Mouse (Mus musculus): ENCODE measurements around the gene Kank1. TPM values are rescaled to one million over a fixed set of nuclear protein-coding genes. Genes with fewer than 3 reads are reported as not detected.

The Kank1 gene
- polyA plus RNA-seq, 1 experiment from 2014 or later: 3.9 TPM

DNA sequence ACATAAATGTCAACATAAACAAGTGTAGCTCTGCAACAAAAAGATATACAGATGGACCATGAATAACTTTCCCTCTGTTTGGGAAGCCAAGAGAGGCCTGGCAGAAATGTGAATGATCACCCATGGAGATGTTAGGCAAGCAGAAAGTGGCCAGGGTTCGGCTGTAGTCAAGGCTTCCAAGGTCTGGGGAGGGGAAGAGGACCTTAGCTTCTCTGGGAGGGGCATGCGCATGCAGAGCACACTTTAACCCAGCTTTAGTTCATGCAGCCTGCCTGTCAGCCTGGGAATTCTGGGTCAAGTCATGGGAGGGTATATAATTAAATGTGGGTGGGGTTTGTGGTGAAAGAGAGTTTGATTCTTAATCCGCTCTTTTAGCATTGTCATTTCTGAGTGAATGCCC, 180.9 kb downstream of the Kank1 start:
- Histone ChIP-seq H3K4me3 (no peak overlapping the region), H3K4me2 (replicated peaks) (no peak overlapping the region), H3K27me3 (no peaks in the 10 kb centered on the region), H3K9me3 (no peaks in the 10 kb centered on the region), H3K36me3 (no peaks in the 10 kb centered on the region), H3K9ac (replicated peaks) (no peak overlapping the region), H3K27ac (replicated peaks) (no peak overlapping the region), H3K4me1 (no peaks in the 10 kb centered on the region)
- no peak for ATAC-seq (replicated peaks)
- 33% methylated on average over 3 of the region's 3 CpGs for WGBS

DNA sequence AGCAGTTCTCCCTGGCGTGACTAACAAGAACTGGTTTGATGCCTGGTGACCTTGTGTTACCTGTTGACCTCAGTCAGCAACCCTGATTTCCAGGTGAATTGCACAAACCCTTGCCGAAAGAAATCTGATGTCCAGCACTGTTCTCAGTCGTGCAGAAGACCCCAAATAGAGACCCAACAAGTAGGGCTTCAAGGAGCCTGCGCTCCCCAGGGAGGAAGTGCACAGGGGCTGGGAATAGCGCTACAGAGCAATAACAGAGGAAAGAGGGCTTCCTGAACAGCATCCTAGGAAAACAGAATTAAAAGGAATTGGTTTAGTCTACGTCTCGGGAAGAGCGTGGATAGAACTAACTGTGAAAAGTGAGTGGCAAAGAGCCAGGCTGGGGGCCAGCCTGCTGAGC, 183.2 kb downstream of the Kank1 start:
- Histone ChIP-seq H3K9ac (replicated peaks) (no peak overlapping the region), H3K27me3 (no peaks in the 10 kb centered on the region), H3K4me3 (no peak overlapping the region), H3K36me3 (no peaks in the 10 kb centered on the region), H3K4me1 (no peaks in the 10 kb centered on the region), H3K27ac (replicated peaks) (no peak overlapping the region), H3K9me3 (no peaks in the 10 kb centered on the region), H3K4me2 (replicated peaks) (no peak overlapping the region)
- no peak for ATAC-seq (replicated peaks)
- WGBS: 67% methylated on average over 8 of the region's 8 CpGs

DNA sequence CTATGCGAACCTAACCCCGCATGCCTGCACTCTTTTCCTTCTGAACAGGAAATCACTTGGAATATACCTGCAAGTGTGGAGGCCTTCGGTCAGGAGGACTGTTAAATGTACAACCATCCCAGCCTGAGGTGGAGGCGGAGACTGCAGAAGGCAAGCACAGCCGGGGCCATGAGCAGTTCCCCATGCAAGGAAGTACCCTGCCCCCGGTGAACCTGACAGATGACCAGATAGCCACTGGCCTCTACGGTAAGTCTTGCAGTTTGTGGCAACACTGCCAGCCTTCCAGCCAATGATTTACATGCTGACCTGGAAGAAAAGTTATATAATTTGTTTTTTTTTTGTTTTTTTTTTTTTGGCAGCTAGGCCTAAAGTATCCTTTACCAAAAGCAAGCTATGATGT, 185.3 kb downstream of the Kank1 start:
- Histone ChIP-seq H3K9ac (replicated peaks) (no peak overlapping the region), H3K4me3 (no peak overlapping the region), H3K9me3 (no peaks in the 10 kb centered on the region), H3K27me3 (no peaks in the 10 kb centered on the region), H3K27ac (replicated peaks) (no peak overlapping the region), H3K36me3 (no peaks in the 10 kb centered on the region), H3K4me1 (no peaks in the 10 kb centered on the region), H3K4me2 (replicated peaks) (no peak overlapping the region)
- WGBS: 87% methylated on average over 7 of the region's 7 CpGs
- no peak for ATAC-seq (replicated peaks)

DNA sequence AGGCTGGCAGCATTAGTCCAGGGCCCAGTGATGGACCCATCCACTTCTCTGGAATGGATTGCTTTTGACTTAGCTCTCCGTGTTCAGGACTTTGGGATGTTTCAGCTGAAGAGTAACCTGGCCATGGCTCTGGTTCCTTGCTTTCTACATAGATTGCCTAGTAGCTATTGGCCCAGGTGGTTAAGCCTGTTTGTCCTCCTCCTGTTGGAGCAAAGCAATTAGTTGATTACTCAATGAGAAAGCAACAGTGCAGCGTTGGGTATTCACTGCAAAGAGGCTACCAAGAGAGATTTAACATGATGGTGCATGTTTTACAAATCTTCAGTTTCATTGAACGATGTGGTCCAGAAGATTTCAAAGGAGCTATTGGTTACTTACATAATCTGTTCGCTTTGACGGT, 186.6 kb downstream of the Kank1 start:
- H3K27ac ChIP-seq (replicated peaks): no peak overlapping the region
- H3K4me3 ChIP-seq: no peak overlapping the region
- H3K4me2 ChIP-seq (replicated peaks): no peak overlapping the region
- no peaks in the 10 kb centered on the region for H3K9me3 ChIP-seq
- no peaks in the 10 kb centered on the region for H3K4me1 ChIP-seq
- ATAC-seq (replicated peaks): no peak
- WGBS: 89% methylated on average over 5 of the region's 5 CpGs
- no peaks in the 10 kb centered on the region for H3K36me3 ChIP-seq
- H3K9ac ChIP-seq (replicated peaks): no peak overlapping the region
- H3K27me3 ChIP-seq: no peaks in the 10 kb centered on the region

DNA sequence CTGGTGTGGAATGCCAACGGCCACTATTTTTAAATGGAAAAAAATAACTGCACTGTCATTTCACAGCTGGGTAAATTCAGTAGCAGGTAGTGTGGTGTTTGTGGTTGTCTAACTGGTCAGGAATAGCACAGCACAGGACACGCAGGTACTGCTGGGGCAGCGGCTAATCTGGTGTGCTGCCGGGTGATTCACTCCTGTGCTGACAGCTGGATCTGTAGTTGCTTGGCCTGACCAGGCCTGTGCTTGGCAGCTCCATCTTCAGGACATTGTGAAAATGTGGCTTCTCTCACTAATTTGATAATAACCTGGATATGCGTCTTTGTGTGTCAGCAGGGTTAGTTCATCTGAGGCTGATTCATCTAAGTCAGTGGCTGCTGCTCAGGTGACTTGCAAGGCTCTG, 189.7 kb downstream of the Kank1 start:
- Histone ChIP-seq H3K9me3 (no peaks in the 10 kb centered on the region), H3K27me3 (no peaks in the 10 kb centered on the region), H3K4me2 (replicated peaks) (no peak overlapping the region), H3K4me1 (no peaks in the 10 kb centered on the region), H3K4me3 (no peak overlapping the region), H3K9ac (replicated peaks) (no peak overlapping the region), H3K36me3 (no peaks in the 10 kb centered on the region), H3K27ac (replicated peaks) (no peak overlapping the region)
- WGBS: 89% methylated on average over 5 of the region's 5 CpGs
- no peak for ATAC-seq (replicated peaks)

- Histone ChIP-seq H3K36me3 (no peaks in the 10 kb centered on the region), H3K9ac (replicated peaks) (no peak overlapping the region), H3K4me1 (no peaks in the 10 kb centered on the region), H3K4me3 (no peak overlapping the region), H3K4me2 (replicated peaks) (no peak overlapping the region), H3K9me3 (no peaks in the 10 kb centered on the region), H3K27me3 (no peaks in the 10 kb centered on the region), H3K27ac (replicated peaks) (no peak overlapping the region)
- 97% methylated on average over 17 of the region's 17 CpGs for WGBS
- no peak for ATAC-seq (replicated peaks)
Measured at GRCm38 (mm10) chr19:25427886-25428285, 191.1 kb downstream of the Kank1 start.

- H3K36me3 ChIP-seq: no peaks in the 10 kb centered on the region
- H3K9me3 ChIP-seq: no peaks in the 10 kb centered on the region
- WGBS: 95% methylated on average over 13 of the region's 13 CpGs
- H3K4me2 ChIP-seq (replicated peaks): no peak overlapping the region
- ATAC-seq (replicated peaks): no peak
- no peaks in the 10 kb centered on the region for H3K4me1 ChIP-seq
- no peak overlapping the region for H3K9ac ChIP-seq (replicated peaks)
- no peak overlapping the region for H3K4me3 ChIP-seq
- H3K27ac ChIP-seq (replicated peaks): no peak overlapping the region
- no peaks in the 10 kb centered on the region for H3K27me3 ChIP-seq
Measured at GRCm38 (mm10) chr19:25428338-25428962, 191.7 kb downstream of the Kank1 start.

DNA sequence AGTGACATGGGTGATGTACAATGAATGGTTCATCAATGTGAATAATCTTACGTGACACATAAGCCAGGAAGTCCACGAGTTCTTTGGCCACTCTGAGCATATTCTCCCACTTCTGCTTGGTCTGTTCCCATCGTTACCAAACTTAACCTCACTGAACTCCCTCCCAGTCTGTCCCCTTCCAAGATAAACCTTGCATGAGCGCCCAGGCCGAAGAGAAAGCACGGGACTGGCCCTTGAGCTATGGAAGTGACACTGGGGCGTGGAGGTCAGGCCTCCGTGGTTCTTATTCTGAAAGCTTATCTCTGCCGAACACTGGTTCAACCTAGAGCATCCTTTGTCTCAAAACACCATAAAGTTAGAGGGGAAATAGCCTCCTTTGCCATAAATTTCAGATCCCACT, 194.7 kb downstream of the Kank1 start:
- 84% methylated on average over 9 of the region's 9 CpGs for WGBS
- no peaks in the 10 kb centered on the region for H3K36me3 ChIP-seq

DNA sequence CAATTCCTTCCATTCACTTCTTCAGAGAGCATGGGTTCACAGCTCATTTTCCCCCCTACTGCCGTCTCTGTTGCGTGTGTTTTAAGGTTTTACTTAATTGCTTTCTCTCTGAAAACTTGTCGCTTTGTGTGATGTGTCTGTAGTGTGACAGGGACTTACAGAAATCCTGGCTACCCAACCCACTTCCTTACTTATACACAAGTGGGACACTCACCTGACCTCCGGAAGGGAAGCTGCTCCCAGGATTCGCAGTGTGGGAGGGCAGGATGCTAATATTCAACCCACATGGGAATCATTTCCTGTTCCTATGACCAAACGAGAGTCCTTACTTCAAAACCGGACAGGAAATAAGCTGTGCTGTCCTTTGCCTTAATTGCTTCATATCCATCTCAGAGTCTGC, 195.1 kb downstream of the Kank1 start:
- Histone ChIP-seq H3K27me3 (no peaks in the 10 kb centered on the region), H3K4me2 (replicated peaks) (no peak overlapping the region), H3K9ac (replicated peaks) (no peak overlapping the region), H3K4me1 (no peaks in the 10 kb centered on the region), H3K9me3 (no peaks in the 10 kb centered on the region), H3K4me3 (no peak overlapping the region), H3K27ac (replicated peaks) (no peak overlapping the region), H3K36me3 (no peaks in the 10 kb centered on the region)
- WGBS: 89% methylated on average over 7 of the region's 7 CpGs
- no peak for ATAC-seq (replicated peaks)

More for the DNA sequence above, 194.7 kb downstream of the Kank1 start:
- no peak overlapping the region for H3K9ac ChIP-seq (replicated peaks)
- H3K27me3 ChIP-seq: no peaks in the 10 kb centered on the region
- H3K27ac ChIP-seq (replicated peaks): no peak overlapping the region
- ATAC-seq (replicated peaks): no peak
- H3K4me3 ChIP-seq: no peak overlapping the region
- H3K4me1 ChIP-seq: no peaks in the 10 kb centered on the region
- H3K4me2 ChIP-seq (replicated peaks): no peak overlapping the region
- no peaks in the 10 kb centered on the region for H3K9me3 ChIP-seq

GRCm38 (mm10) chr19:25433169-25433690, 196.5 kb downstream of the Kank1 start:
- no peak overlapping the region for H3K4me2 ChIP-seq (replicated peaks)
- no peaks in the 10 kb centered on the region for H3K27me3 ChIP-seq
- H3K9me3 ChIP-seq: no peaks in the 10 kb centered on the region
- H3K4me1 ChIP-seq: no peaks in the 10 kb centered on the region
- no peaks in the 10 kb centered on the region for H3K36me3 ChIP-seq
- H3K27ac ChIP-seq (replicated peaks): no peak overlapping the region
- H3K9ac ChIP-seq (replicated peaks): no peak overlapping the region
- WGBS: 87% methylated on average over 7 of the region's 7 CpGs
- H3K4me3 ChIP-seq: no peak overlapping the region
- ATAC-seq (replicated peaks): no peak

DNA sequence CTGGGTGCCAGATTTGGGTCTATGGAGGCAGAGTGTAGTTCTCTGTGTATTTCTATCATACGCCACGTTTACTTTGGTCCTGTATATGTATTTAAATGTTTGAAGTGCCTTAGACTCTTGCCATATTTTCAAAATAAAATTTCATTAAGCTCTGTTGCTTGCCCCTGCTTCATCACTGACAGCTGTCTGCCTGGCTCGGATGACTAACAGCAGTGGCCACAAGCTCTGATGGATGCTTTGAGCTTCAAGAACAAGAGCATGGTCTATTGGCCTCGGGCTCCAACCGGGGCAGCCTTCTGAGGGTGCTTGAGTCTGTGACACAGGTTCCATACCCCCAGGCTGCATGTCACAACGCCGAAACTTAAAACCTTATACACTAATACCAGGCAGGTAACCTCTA, 197.6 kb downstream of the Kank1 start:
- no peak overlapping the region for H3K4me2 ChIP-seq (replicated peaks)
- H3K9me3 ChIP-seq: no peaks in the 10 kb centered on the region
- ATAC-seq (replicated peaks): no peak
- WGBS: 94% methylated on average over 7 of the region's 7 CpGs
- no peaks in the 10 kb centered on the region for H3K36me3 ChIP-seq
- H3K27ac ChIP-seq (replicated peaks): no peak overlapping the region
- H3K27me3 ChIP-seq: no peaks in the 10 kb centered on the region
- no peaks in the 10 kb centered on the region for H3K4me1 ChIP-seq
- no peak overlapping the region for H3K4me3 ChIP-seq
- H3K9ac ChIP-seq (replicated peaks): no peak overlapping the region

DNA sequence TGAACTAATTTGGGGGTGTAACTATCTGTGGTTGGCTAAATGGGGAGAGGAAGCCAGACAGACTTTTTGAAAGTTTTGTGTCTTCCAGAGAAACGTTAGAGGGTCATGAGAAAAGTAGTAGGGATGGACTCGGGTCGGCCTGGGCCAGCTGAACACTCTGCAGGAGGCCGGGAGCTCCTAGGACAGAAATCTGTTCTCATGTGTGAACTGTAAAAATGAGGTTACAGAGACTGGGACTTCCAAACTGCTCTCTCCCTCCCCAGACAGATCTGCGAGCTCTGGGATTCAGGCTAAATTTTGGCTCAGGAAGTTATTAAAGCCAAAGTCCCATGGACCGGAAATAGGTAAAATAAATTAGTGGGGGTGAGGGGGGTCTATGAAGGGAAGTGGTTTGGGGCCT, 198.0 kb downstream of the Kank1 start:
- Histone ChIP-seq H3K4me1 (no peaks in the 10 kb centered on the region), H3K27me3 (no peaks in the 10 kb centered on the region), H3K9me3 (no peaks in the 10 kb centered on the region), H3K27ac (replicated peaks) (no peak overlapping the region), H3K4me3 (no peak overlapping the region), H3K36me3 (no peaks in the 10 kb centered on the region), H3K4me2 (replicated peaks) (no peak overlapping the region), H3K9ac (replicated peaks) (no peak overlapping the region)
- no peak for ATAC-seq (replicated peaks)
- 85% methylated on average over 6 of the region's 6 CpGs for WGBS

DNA sequence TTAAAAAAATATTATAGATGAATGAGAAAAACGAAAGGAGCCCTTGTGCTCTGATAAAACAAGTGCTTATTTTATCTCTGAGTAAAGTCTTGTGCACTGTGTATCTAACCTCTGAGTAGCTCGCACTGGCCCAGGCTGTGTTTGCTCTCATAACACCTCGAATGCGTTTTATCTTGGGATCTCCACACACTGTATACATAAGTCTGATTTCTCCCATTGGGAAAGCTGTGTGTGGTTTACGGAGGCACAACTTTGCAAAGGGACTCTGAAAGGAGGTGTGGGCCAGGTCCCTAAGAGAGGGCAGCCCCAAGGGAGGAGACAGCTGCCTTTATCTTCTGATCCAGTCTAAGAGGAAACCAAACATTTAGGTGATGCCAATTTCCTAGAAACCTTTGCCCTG, 198.6 kb downstream of the Kank1 start:
- Histone ChIP-seq H3K27ac (replicated peaks) (no peak overlapping the region), H3K9ac (replicated peaks) (no peak overlapping the region), H3K9me3 (no peaks in the 10 kb centered on the region), H3K4me2 (replicated peaks) (no peak overlapping the region), H3K36me3 (no peaks in the 10 kb centered on the region), H3K27me3 (no peaks in the 10 kb centered on the region), H3K4me3 (no peak overlapping the region), H3K4me1 (no peaks in the 10 kb centered on the region)
- ATAC-seq (replicated peaks): no peak
- WGBS: 92% methylated on average over 5 of the region's 5 CpGs
